Mouse (Mus musculus) thymus, adult 2 months (tissue): ENCODE data around the gene Dst.

Experiments
- CTCF ChIP-seq: fragments of 200-500 bp; IDR thresholded peaks from 2 replicates; pipeline ENCODE4 v1.5.1; 2012; ENCODE audit warnings: mild to moderate bottlenecking, control low read depth, low read length, moderate library complexity, borderline replicate concordance; ENCODE audit not compliant: control insufficient read depth, poor library complexity, insufficient read depth; ENCODE audit errors: extremely low read depth
- POLR2A ChIP-seq: fragments of 200-500 bp; IDR thresholded peaks from 2 replicates; pipeline ENCODE4 v1.6.1; 2012; ENCODE audit warnings: mild to moderate bottlenecking, low read length, control low read depth, moderate library complexity; ENCODE audit not compliant: control insufficient read depth, poor library complexity, insufficient read depth; ENCODE audit errors: extremely low read depth

- TF ChIP-seq CTCF (no peak), POLR2A (no peak)
Observed at GRCm38 (mm10) chr1:34023154-34023553, 115.1 kb downstream of the Dst start.
